Mouse (Mus musculus) E14TG2a.4 (cell line): ENCODE measurements around the gene Ap4b1.
A peak's percentile ranks its signal among the peaks of the same experiment; 100 is the strongest.

Experiments
- CTCF ChIP-seq: conservative IDR thresholded peaks from 2 replicates; pipeline ENCODE4 v1.5.1; 2014; ENCODE audit warnings: low read length
- NANOG ChIP-seq: IDR thresholded peaks from 2 replicates; pipeline ENCODE4 v1.6.1; 2014; ENCODE audit warnings: borderline replicate concordance, low read length, mixed read lengths

GRCm38 (mm10) chr3:103852565-103853299 is 43.4 kb downstream of the Ap4b1 start:
- peak; percentile 39 for TF ChIP-seq CTCF
- no peak for TF ChIP-seq NANOG
